Mouse (Mus musculus): ENCODE data around the gene Grin2b.

- TF ChIP-seq POLR2A (IDR thresholded peaks at IDR 0.05; ENCODE audit: extremely low read depth, insufficient read depth, low read length) (no peak), CTCF (IDR thresholded peaks at IDR 0.05; ENCODE audit: low read depth, low read length) (no peak)
Observed at GRCm38 (mm10) chr6:135701361-135701760, 471.9 kb downstream of the Grin2b start.
